Mouse (Mus musculus): ENCODE measurements around the gene Elmo3. TPM values are rescaled to one million over a fixed set of nuclear protein-coding genes. Genes with fewer than 3 reads are reported as not detected.
A peak's percentile ranks its signal among the peaks of the same experiment; 100 is the strongest.

Elmo3 gene
- 18.3 and 21.2 TPM in 2 replicates for polyA plus RNA-seq (2015; fragmentation: Nextera tagmentation; extraction: Ambion mirVana)

- peak within 1 kb of the TSS; percentile 55 for H3K9ac ChIP-seq
- peak within 1 kb of the TSS; percentile 86 for H3K27ac ChIP-seq
- peak; percentile 96 for ATAC-seq
- H3K9me3 ChIP-seq: no peaks in the 10 kb centered on the region
- WGBS: 6% methylated on average over 30 of the region's 30 CpGs
- H3K4me3 ChIP-seq (replicated peaks): peak within 1 kb of the TSS; percentile 42
- H3K36me3 ChIP-seq: peaks cover 42% of the 10 kb centered on the region
- no peaks in the 10 kb centered on the region for H3K27me3 ChIP-seq (replicated peaks)
- peaks cover 23% of the 10 kb centered on the region for H3K4me1 ChIP-seq (replicated peaks)
- peak within 1 kb of the TSS; percentile 66 for H3K4me2 ChIP-seq (replicated peaks)
Observed at GRCm38 (mm10) chr8:105305211-105306145, at the start of gene Elmo3. Elmo3 (plus strand) TSS chr8:105305601.

GRCm38 (mm10) chr8:105257318-105258114 is 47.9 kb upstream of the Elmo3 start:
- no peak for ATAC-seq
- H3K27me3 ChIP-seq (replicated peaks): peaks cover 16% of the 10 kb centered on the region

GRCm38 (mm10) chr8:105258911-105259720 is 46.3 kb upstream of the Elmo3 start:
- Histone ChIP-seq H3K9me3 (no peaks in the 10 kb centered on the region), H3K4me3 (replicated peaks) (peak overlapping the region; percentile 33), H3K4me1 (replicated peaks) (peaks cover 29% of the 10 kb centered on the region), H3K27me3 (replicated peaks) (peaks cover 16% of the 10 kb centered on the region), H3K36me3 (no peaks in the 10 kb centered on the region), H3K4me2 (replicated peaks) (peak overlapping the region; percentile 82), H3K9ac (peak overlapping the region; percentile 34), H3K27ac (no peak overlapping the region)
- ATAC-seq: peak; percentile 9
- 13% methylated on average over 55 of the region's 55 CpGs for WGBS

More at GRCm38 (mm10) chr8:105257318-105258114, 47.9 kb upstream of the Elmo3 start:
- Histone ChIP-seq H3K9me3 (no peaks in the 10 kb centered on the region), H3K9ac (no peak overlapping the region), H3K4me3 (replicated peaks) (no peak overlapping the region), H3K36me3 (peaks cover 5% of the 10 kb centered on the region; the same call in 1 of the 2 replicates), H3K27ac (no peak overlapping the region), H3K4me1 (replicated peaks) (peaks cover 35% of the 10 kb centered on the region), H3K4me2 (replicated peaks) (no peak overlapping the region)
- 81% methylated on average over 7 of the region's 7 CpGs for WGBS

GRCm38 (mm10) chr8:105259721-105260320 is 45.6 kb upstream of the Elmo3 start:
- Histone ChIP-seq H3K4me1 (replicated peaks) (peaks cover 25% of the 10 kb centered on the region), H3K4me2 (replicated peaks) (peak overlapping the region; percentile 82), H3K36me3 (no peaks in the 10 kb centered on the region), H3K9ac (peak overlapping the region; percentile 34), H3K27ac (no peak overlapping the region), H3K9me3 (no peaks in the 10 kb centered on the region), H3K4me3 (replicated peaks) (peak overlapping the region; percentile 33), H3K27me3 (replicated peaks) (peaks cover 16% of the 10 kb centered on the region)
- peak; percentile 55 for ATAC-seq
- 5% methylated on average over 30 of the region's 30 CpGs for WGBS

GRCm38 (mm10) chr8:105260371-105261099 is 44.9 kb upstream of the Elmo3 start:
- no peak overlapping the region for H3K4me3 ChIP-seq (replicated peaks)
- H3K9me3 ChIP-seq: no peaks in the 10 kb centered on the region
- H3K27me3 ChIP-seq (replicated peaks): peaks cover 16% of the 10 kb centered on the region
- peak overlapping the region; percentile 82; the same call in 1 of the 2 replicates for H3K4me2 ChIP-seq (replicated peaks)
- H3K36me3 ChIP-seq: no peaks in the 10 kb centered on the region
- no peak overlapping the region for H3K9ac ChIP-seq
- WGBS: 72% methylated on average over 7 of the region's 7 CpGs
- peaks cover 21% of the 10 kb centered on the region for H3K4me1 ChIP-seq (replicated peaks)
- H3K27ac ChIP-seq: no peak overlapping the region
- ATAC-seq: no peak

GRCm38 (mm10) chr8:105261326-105261980 is 43.9 kb upstream of the Elmo3 start:
- Histone ChIP-seq H3K27ac (no peak overlapping the region), H3K4me3 (replicated peaks) (no peak overlapping the region), H3K27me3 (replicated peaks) (peaks cover 16% of the 10 kb centered on the region), H3K4me1 (replicated peaks) (peaks cover 19% of the 10 kb centered on the region), H3K9me3 (no peaks in the 10 kb centered on the region), H3K4me2 (replicated peaks) (no peak overlapping the region), H3K36me3 (no peaks in the 10 kb centered on the region), H3K9ac (no peak overlapping the region)
- no peak for ATAC-seq
- 86% methylated on average over 12 of the region's 12 CpGs for WGBS

- H3K9ac ChIP-seq: no peak overlapping the region
Observed at GRCm38 (mm10) chr8:105263244-105263912, 42.0 kb upstream of the Elmo3 start.

GRCm38 (mm10) chr8:105264024-105264982 is 41.1 kb upstream of the Elmo3 start, which contains the start of the genes Tradd and Fbxl8:
Tradd (minus strand) TSS chr8:105264609.
Fbxl8 (plus strand) TSS chr8:105264648.
- Histone ChIP-seq H3K4me1 (replicated peaks) (peaks cover 29% of the 10 kb centered on the region), H3K27ac (no peak within 1 kb of the TSS), H3K4me2 (replicated peaks) (peak within 1 kb of the TSS; percentile 78), H3K27me3 (replicated peaks) (peaks cover 30% of the 10 kb centered on the region), H3K36me3 (no peaks in the 10 kb centered on the region), H3K4me3 (replicated peaks) (peak within 1 kb of the TSS; percentile 63), H3K9me3 (no peaks in the 10 kb centered on the region), H3K9ac (peak within 1 kb of the TSS; percentile 63)
- WGBS: under 1% methylated on average over 54 of the region's 54 CpGs
- ATAC-seq: peak; percentile 86

More at GRCm38 (mm10) chr8:105263244-105263912, 42.0 kb upstream of the Elmo3 start:
- Histone ChIP-seq H3K4me3 (replicated peaks) (peak overlapping the region; percentile 63), H3K36me3 (no peaks in the 10 kb centered on the region), H3K4me1 (replicated peaks) (peaks cover 24% of the 10 kb centered on the region), H3K27ac (no peak overlapping the region), H3K4me2 (replicated peaks) (peak overlapping the region; percentile 78), H3K9me3 (no peaks in the 10 kb centered on the region), H3K27me3 (replicated peaks) (peaks cover 30% of the 10 kb centered on the region)
- WGBS: 44% methylated on average over 16 of the region's 16 CpGs
- ATAC-seq: no peak

- peaks cover 28% of the 10 kb centered on the region for H3K4me1 ChIP-seq (replicated peaks)
- H3K27ac ChIP-seq: no peak overlapping the region
- peaks cover 36% of the 10 kb centered on the region for H3K27me3 ChIP-seq (replicated peaks)
- ATAC-seq: peak; percentile 23
- 8% methylated on average over 10 of the region's 10 CpGs for WGBS
- H3K9ac ChIP-seq: peak overlapping the region; percentile 31; the same call in 1 of the 2 replicates
- peak overlapping the region; percentile 78 for H3K4me2 ChIP-seq (replicated peaks)
- H3K9me3 ChIP-seq: no peaks in the 10 kb centered on the region
- H3K4me3 ChIP-seq (replicated peaks): peak overlapping the region; percentile 63
- H3K36me3 ChIP-seq: no peaks in the 10 kb centered on the region
Observed at GRCm38 (mm10) chr8:105265128-105265527, 40.3 kb upstream of the Elmo3 start.
